Mouse (Mus musculus) erythroblast, embryonic 14.5 days (primary cell): Measurements from ENCODE around the gene Sgms1.

Source experiments
- GATA1 ChIP-seq: IDR thresholded peaks from 2 replicates; pipeline ENCODE4 v1.6.1; 2012; ENCODE audit warnings: low read length, inconsistent platforms, mixed read lengths
- TAL1 ChIP-seq: IDR thresholded peaks from 3 replicates; pipeline ENCODE4 v1.6.1; 2012; ENCODE audit warnings: low read length, inconsistent platforms, mixed read lengths

GRCm38 (mm10) chr19:32292067-32292739, 97.3 kb downstream of the Sgms1 start:
- TF ChIP-seq TAL1 = no peak
- no peak for TF ChIP-seq GATA1
